Comparison of ENCODE assay signal across 11 mouse cellular contexts in genomic region chr11:35415768-35416401, GRCm38 (mm10).
A peak's percentile ranks its signal among the peaks of the same experiment; 100 is the strongest.
DNase-seq lines count a peak whose midpoint lies in the region; ATAC-seq lines count a peak whose summit lies in the region.
"Had no signal": no experiment of that assay in that cellular context is flagged by ENCODE, and none has a peak within 500 bp of the region (broad histone marks: within the 10 kb centered on the region; RNA-seq: fewer than 3 reads in every experiment).

No protein-coding gene starts in this region.

- peaks cover 34% of the 10 kb centered on the region for H3K4me1 ChIP-seq in heart, embryonic 13.5 days
- H3K4me1 ChIP-seq in heart, embryonic 11.5 days (ENCODE audit: control insufficient read depth, insufficient read depth, low read length): peaks cover 17% of the 10 kb centered on the region
- peaks cover 43% of the 10 kb centered on the region for H3K4me1 ChIP-seq in embryonic facial prominence, embryonic 14.5 days (ENCODE audit: control insufficient read depth, insufficient read depth, low read length)
- H3K4me1 ChIP-seq: liver, embryonic 15.5 days had no signal

- no peaks in the 10 kb centered on the region for H3K9me3 ChIP-seq in heart, embryonic 13.5 days
- H3K9me3 ChIP-seq in heart, embryonic 11.5 days (replicated peaks; ENCODE audit: control insufficient read depth, low read length): no peaks in the 10 kb centered on the region
- no peaks in the 10 kb centered on the region for H3K9me3 ChIP-seq in embryonic facial prominence, embryonic 14.5 days (ENCODE audit: control insufficient read depth, low read length)
- H3K9me3 ChIP-seq: liver, embryonic 15.5 days had no signal

- H3K9ac ChIP-seq in heart, embryonic 13.5 days: no peak overlapping the region
- H3K9ac ChIP-seq in heart, embryonic 11.5 days (ENCODE audit: low read depth, low read length): no peak overlapping the region
- H3K9ac ChIP-seq in embryonic facial prominence, embryonic 14.5 days (ENCODE audit: low read depth, low read length): no peak overlapping the region
- H3K9ac ChIP-seq: liver, embryonic 15.5 days had no signal

- ATAC-seq in heart, embryonic 13.5 days (ENCODE audit: extremely low read depth, insufficient number of reproducible peaks, low FRiP score, low TSS enrichment): no peak
- no peak for ATAC-seq in heart, embryonic 11.5 days (replicated peaks; ENCODE audit: insufficient number of reproducible peaks, low FRiP score, low TSS enrichment)
- ATAC-seq in embryonic facial prominence, embryonic 14.5 days (ENCODE audit: low read depth): peak; percentile 53
- no peak for ATAC-seq in erythroid progenitor cell, adult 5-6 weeks (replicated peaks; ENCODE audit: low FRiP score, poor library complexity, severe bottlenecking)

- no peaks in the 10 kb centered on the region for H3K36me3 ChIP-seq in heart, embryonic 13.5 days
- H3K36me3 ChIP-seq in heart, embryonic 11.5 days (ENCODE audit: control insufficient read depth, insufficient read depth, low read length): no peaks in the 10 kb centered on the region
- H3K36me3 ChIP-seq in embryonic facial prominence, embryonic 14.5 days (ENCODE audit: control insufficient read depth, insufficient read depth, low read length): no peaks in the 10 kb centered on the region
- H3K36me3 ChIP-seq: liver, embryonic 15.5 days had no signal

- no peaks in the 10 kb centered on the region for H3K27me3 ChIP-seq in heart, embryonic 13.5 days (replicated peaks)
- no peaks in the 10 kb centered on the region for H3K27me3 ChIP-seq in heart, embryonic 11.5 days (ENCODE audit: control insufficient read depth, insufficient read depth, low read length)
- H3K27me3 ChIP-seq in embryonic facial prominence, embryonic 14.5 days (replicated peaks; ENCODE audit: control insufficient read depth, insufficient read depth, low read length): no peaks in the 10 kb centered on the region
- H3K27me3 ChIP-seq: liver, embryonic 15.5 days had no signal

- peak; percentile 22 to 43 for DNase-seq in right cerebral cortex, adult 2 months (ENCODE audit: low spot score in 2 of 2)
- DNase-seq in right cerebral cortex, postnatal 10 days (ENCODE audit: low spot score in 2 of 2): no peak
- DNase-seq in embryonic facial prominence, embryonic 14.5 days (ENCODE audit: low spot score): peak; percentile 72
- DNase-seq in telencephalon, adult 2 months (ENCODE audit: low read depth, low spot score): peak; percentile 40
- DNase-seq in kidney, postnatal 25 days: no peak
- DNase-seq: cerebellum, adult 8-10 months had no signal

- H3K4me2 ChIP-seq in heart, embryonic 13.5 days: no peak overlapping the region
- no peak overlapping the region for H3K4me2 ChIP-seq in heart, embryonic 11.5 days
- H3K4me2 ChIP-seq in embryonic facial prominence, embryonic 14.5 days (ENCODE audit: low read depth, low read length): no peak overlapping the region
- H3K4me2 ChIP-seq: liver, embryonic 15.5 days had no signal

- peak overlapping the region; percentile 28; the same call in 1 of the 2 replicates for H3K27ac ChIP-seq in heart, embryonic 13.5 days (replicated peaks)
- H3K27ac ChIP-seq in heart, embryonic 11.5 days (ENCODE audit: low read depth, low read length): no peak overlapping the region
- H3K27ac ChIP-seq in embryonic facial prominence, embryonic 14.5 days (replicated peaks; ENCODE audit: low read depth, low read length): peak overlapping the region; percentile 69
- H3K27ac ChIP-seq: hindbrain, postnatal 0 days; liver, embryonic 15.5 days had no signal

- WGBS in heart, embryonic 13.5 days: 56% methylated on average over 9 of the region's 9 CpGs
- WGBS in heart, embryonic 11.5 days (ENCODE audit: insufficient replicate concordance): 60% methylated on average over 9 of the region's 9 CpGs
- 34% methylated on average over 9 of the region's 9 CpGs for WGBS in embryonic facial prominence, embryonic 14.5 days

- H3K4me3 ChIP-seq in heart, embryonic 13.5 days: no peak overlapping the region
- H3K4me3 ChIP-seq in heart, embryonic 11.5 days (ENCODE audit: low read depth, low read length): no peak overlapping the region
- H3K4me3 ChIP-seq in embryonic facial prominence, embryonic 14.5 days (ENCODE audit: low read depth, low read length): no peak overlapping the region
- H3K4me3 ChIP-seq: liver, embryonic 15.5 days had no signal

Comparison
In these comparisons a context has a peak if more than half of its experiments do, and no peak if none do; other contexts are left out.
1. DNase-seq: peak in right cerebral cortex, adult 2 months (2 of 2), embryonic facial prominence, embryonic 14.5 days (single experiment) and telencephalon, adult 2 months (single experiment); none in right cerebral cortex, postnatal 10 days (0 of 2) and kidney, postnatal 25 days (0 of 2).